Mouse (Mus musculus) adrenal gland, postnatal 0 days (tissue): ENCODE results near the gene Npb. TPM values are rescaled to one million over a fixed set of nuclear protein-coding genes. Genes with fewer than 3 reads are reported as not detected.

ENCODE experiments used
- microRNA-seq: library from miRNA; unstranded; fragments of <30 nt; microRNA quantifications from one replicate; pipeline ENCODE4, GENCODE M21; 2016; ENCODE audit warnings: borderline replicate concordance; ENCODE audit not compliant: insufficient number of aligned reads
- polyA plus RNA-seq: library from polyadenylated mRNA; unstranded; fragments of >200 nt; fragmentation: Nextera tagmentation; extraction: Ambion mirVana; gene quantifications from 2 replicates; pipeline ENCODE4 v1.2.1, GENCODE M21; 2015

Npb gene
- 1.7 and 3.3 TPM in 2 replicates for polyA plus RNA-seq

GRCm38 (mm10) chr11:120608241-120609034 is at the start of gene Npb:
TSS of gene Npb (plus strand) at chr11:120608477.

GRCm38 (mm10) chr11:120572752-120573584 is 35.3 kb upstream of the Npb start, which contains the start of gene P4hb:
TSS of gene P4hb (minus strand) at chr11:120573253.

GRCm38 (mm10) chr11:120581490-120582267 is 26.6 kb upstream of the Npb start, which contains the start of gene Arhgdia:
TSS of gene Arhgdia (minus strand) at chr11:120581624.

GRCm38 (mm10) chr11:120598283-120598989 is 9.8 kb upstream of the Npb start, which contains the start of the genes Alyref and Anapc11:
TSS of gene Alyref (minus strand) at chr11:120598365.
TSS of gene Anapc11 (plus strand) at chr11:120598421.

GRCm38 (mm10) chr11:120617519-120618112 is 9.3 kb downstream of the Npb start, which contains the start of gene Pcyt2:
TSS of gene Pcyt2 (minus strand) at chr11:120617936.

GRCm38 (mm10) chr11:120625152-120625775 is 17.0 kb downstream of the Npb start, which contains the start of gene Sirt7:
TSS of gene Sirt7 (minus strand) at chr11:120625240.

GRCm38 (mm10) chr11:120633520-120634343 is 25.5 kb downstream of the Npb start, which contains the start of gene Mafg:
TSS of gene Mafg (minus strand) at chr11:120633600.

GRCm38 (mm10) chr11:120643601-120643987 is 35.3 kb downstream of the Npb start, which contains the start of gene Pycr1:
TSS of gene Pycr1 (minus strand) at chr11:120643769.

GRCm38 (mm10) chr11:120648001-120648476 is 39.8 kb downstream of the Npb start, which contains the start of gene Myadml2:
TSS of gene Myadml2 (minus strand) at chr11:120648158.

Small RNA genes within 50 kb of the gene (microRNA-seq; reads per million reads assigned to microRNA genes)
- not detected for gene Mir6936

Other genes starting within 250 kb of the Npb start
- gene Fscn2, start 246.9 kb upstream of the Npb start, polyA plus RNA-seq: 0.49 and 0.69 TPM in 2 replicates
- 15.2 and 21.4 TPM in 2 replicates for gene Faap100, start 229.7 kb upstream of the Npb start, polyA plus RNA-seq
- 20.4 and 26.7 TPM in 2 replicates for gene Nploc4, start 170.8 kb upstream of the Npb start, polyA plus RNA-seq
- not detected in 2 replicates for gene Tspan10, start 165.8 kb upstream of the Npb start, polyA plus RNA-seq
- gene Pde6g, start 155.0 kb upstream of the Npb start, polyA plus RNA-seq: not detected in 2 replicates
- gene Oxld1, start 150.4 kb upstream of the Npb start, polyA plus RNA-seq: 54.3 and 83.5 TPM in 2 replicates
- 17.7 and 21.3 TPM in 2 replicates for gene Ccdc137, start 150.4 kb upstream of the Npb start, polyA plus RNA-seq
- gene Arl16, start 140.9 kb upstream of the Npb start, polyA plus RNA-seq: 38.6 and 47.5 TPM in 2 replicates
- gene Mrpl12, start 123.9 kb upstream of the Npb start, polyA plus RNA-seq: 164 and 216 TPM in 2 replicates
- gene Slc25a10, start 116.6 kb upstream of the Npb start, polyA plus RNA-seq: 37.8 and 83.2 TPM in 2 replicates
- gene Gcgr, start 77.8 kb upstream of the Npb start, polyA plus RNA-seq: 2.4 and 2.5 TPM in 2 replicates
- gene Mcrip1, start 58.8 kb upstream of the Npb start, polyA plus RNA-seq: 173 and 184 TPM in 2 replicates
- 0.39 and 1.3 TPM in 2 replicates for gene Ppp1r27, start 57.3 kb upstream of the Npb start, polyA plus RNA-seq
- 393 and 466 TPM in 2 replicates for gene P4hb, start 35.2 kb upstream of the Npb start, polyA plus RNA-seq
- gene Arhgdia, start 26.9 kb upstream of the Npb start, polyA plus RNA-seq: 318 and 341 TPM in 2 replicates
- gene Alyref, start 10.1 kb upstream of the Npb start, polyA plus RNA-seq: 271 and 273 TPM in 2 replicates
- gene Anapc11, start 10.1 kb upstream of the Npb start, polyA plus RNA-seq: 152 and 197 TPM in 2 replicates
- 62.0 and 82.8 TPM in 2 replicates for gene Pcyt2, start 9.5 kb downstream of the Npb start, polyA plus RNA-seq
- gene Sirt7, start 16.8 kb downstream of the Npb start, polyA plus RNA-seq: 33.3 and 62.9 TPM in 2 replicates
- 18.1 and 19.0 TPM in 2 replicates for gene Mafg, start 25.1 kb downstream of the Npb start, polyA plus RNA-seq
- gene Pycr1, start 35.3 kb downstream of the Npb start, polyA plus RNA-seq: 5.8 and 9.0 TPM in 2 replicates
- 0.22 and 0.95 TPM in 2 replicates for gene Myadml2, start 39.7 kb downstream of the Npb start, polyA plus RNA-seq
- gene Notum, start 52.7 kb downstream of the Npb start, polyA plus RNA-seq: 6.2 and 6.7 TPM in 2 replicates
- gene Aspscr1, start 64.5 kb downstream of the Npb start, polyA plus RNA-seq: 103 and 122 TPM in 2 replicates
- 228 and 364 TPM in 2 replicates for gene Cenpx, start 105.3 kb downstream of the Npb start, polyA plus RNA-seq
- 22.0 and 34.8 TPM in 2 replicates for gene Lrrc45, start 105.4 kb downstream of the Npb start, polyA plus RNA-seq
- 18.1 and 52.1 TPM in 2 replicates for gene Rac3, start 113.0 kb downstream of the Npb start, polyA plus RNA-seq
- 54.9 and 76.1 TPM in 2 replicates for gene Dcxr, start 118.8 kb downstream of the Npb start, polyA plus RNA-seq
- 16.6 and 17.6 TPM in 2 replicates for gene Cbr2, start 123.6 kb downstream of the Npb start, polyA plus RNA-seq
- gene Hmga1b, start 154.3 kb downstream of the Npb start, polyA plus RNA-seq: 0.79 and 2.2 TPM in 2 replicates
- 19.7 and 21.2 TPM in 2 replicates for gene Rfng, start 175.7 kb downstream of the Npb start, polyA plus RNA-seq
- 119 and 156 TPM in 2 replicates for gene Gps1, start 175.8 kb downstream of the Npb start, polyA plus RNA-seq
- 36.3 and 56.2 TPM in 2 replicates for gene Dus1l, start 187.9 kb downstream of the Npb start, polyA plus RNA-seq
- 14.9 and 18.8 TPM in 2 replicates for gene Fasn, start 216.1 kb downstream of the Npb start, polyA plus RNA-seq